Mouse (Mus musculus) cerebellum, postnatal 10 days (tissue): ENCODE results near the gene Gm9918.

Experiments used
- DNase-seq, 2 experiments: peaks; one replicate each; pipeline ENCODE4 v3.0.0; 2021; ENCODE audit warnings: mixed read lengths in 2 of 2

Gm9918 gene

DNA sequence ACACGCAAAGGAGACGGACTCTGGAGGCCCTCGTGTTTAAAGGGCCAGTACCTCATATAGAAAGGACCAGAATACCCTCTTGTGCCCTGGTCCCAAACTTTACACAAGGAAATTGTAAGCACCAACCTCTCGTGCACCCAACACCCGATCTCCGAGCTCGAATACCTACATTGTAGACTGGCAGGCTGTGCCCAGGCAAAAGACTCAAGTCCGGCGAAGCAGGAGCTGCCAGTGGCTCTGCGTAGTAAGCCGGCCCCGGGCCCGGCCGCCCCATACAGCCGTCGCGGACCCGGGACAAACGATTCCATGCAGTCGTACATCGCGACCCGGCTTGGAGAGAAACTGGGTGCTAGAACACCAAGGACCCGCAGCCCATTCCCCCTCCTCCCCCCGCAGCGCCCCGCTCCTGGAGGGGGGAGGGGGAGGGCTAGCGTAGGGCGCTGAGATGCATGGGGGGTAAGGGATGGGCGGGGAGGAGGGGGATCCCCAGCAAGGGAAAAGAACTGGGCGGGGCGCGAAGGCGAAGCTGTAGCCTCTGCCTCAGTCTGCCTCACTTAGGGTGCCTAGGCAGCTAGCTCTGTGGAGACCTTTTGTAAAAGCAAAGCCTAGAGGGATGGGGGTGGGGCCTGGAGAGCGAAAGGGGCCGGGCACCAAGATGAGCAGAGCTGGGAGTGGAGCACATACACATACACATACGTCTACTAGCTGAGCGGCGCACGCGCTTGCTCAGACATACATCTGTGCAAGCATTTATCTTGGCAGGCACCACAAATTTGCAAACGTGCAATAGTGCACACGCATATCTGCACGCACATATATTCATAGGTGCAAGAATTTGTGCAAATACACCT lies 24.2 kb upstream of the Gm9918 start:
- DNase-seq = peak; percentile 75 to 77

DNA sequence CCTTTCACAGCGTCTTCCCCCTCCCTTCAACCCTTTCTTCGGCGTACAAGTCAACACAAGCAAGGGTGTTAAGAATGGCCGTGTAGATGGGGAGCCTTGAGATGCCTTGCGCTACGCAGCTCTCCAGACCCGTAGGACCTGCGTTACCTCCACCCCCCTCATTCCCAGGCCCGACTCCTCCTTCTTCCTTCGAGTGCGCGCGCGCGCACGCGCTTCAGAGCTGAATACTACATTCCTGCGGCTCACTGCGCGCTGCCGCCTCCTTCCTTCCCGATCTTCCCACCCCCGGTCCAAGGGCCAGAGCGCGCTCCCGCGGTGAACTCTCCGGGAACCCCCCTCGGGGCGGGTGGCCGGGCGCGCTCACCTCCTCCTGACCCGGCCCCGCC lies 23.5 kb upstream of the Gm9918 start:
- DNase-seq = peak; percentile 91 to 93

DNA sequence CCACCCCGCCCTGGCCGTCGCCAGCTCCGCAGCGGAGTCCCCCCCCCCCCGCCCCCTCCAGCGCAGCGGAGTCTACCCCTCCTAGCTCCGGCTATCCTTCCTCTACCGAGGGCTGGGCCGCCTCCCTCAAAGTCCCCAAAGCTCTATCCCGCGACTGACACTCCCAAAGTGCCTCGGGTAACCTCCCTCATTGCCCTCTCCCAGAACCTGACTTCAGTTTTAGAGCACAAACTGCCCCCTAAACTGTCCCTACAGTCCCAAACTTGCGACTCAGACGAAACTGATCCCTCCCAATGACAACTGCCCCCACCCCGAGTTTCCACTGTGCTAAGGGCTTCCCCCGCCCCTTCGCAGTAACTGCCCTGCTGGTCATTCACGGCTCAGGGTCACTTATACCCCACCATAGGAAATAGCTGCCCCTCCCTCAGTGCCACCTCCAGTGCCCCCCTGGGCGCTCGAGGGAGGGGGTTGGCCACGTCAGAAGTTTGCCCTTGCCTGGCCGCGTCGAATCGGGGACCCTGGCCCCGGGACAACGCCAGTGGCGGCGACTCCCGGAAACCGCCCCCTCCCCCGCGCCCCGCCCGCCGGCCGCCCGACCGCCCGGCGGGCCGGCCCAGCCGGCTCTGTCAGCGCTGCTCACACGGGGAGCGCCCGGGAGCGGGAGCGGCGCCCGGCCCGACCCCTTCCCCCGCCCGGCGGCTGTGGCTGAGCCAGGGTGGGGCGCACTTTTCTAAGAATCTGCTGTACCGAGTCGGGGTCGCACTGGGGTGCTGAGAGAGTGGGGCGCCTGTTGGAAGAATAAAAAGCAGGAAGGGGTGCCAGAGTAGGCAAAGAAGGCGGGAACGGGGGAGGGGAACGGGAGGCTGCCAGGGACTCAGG lies 22.9 kb upstream of the Gm9918 start:
- peak; percentile 55 to 66 for DNase-seq

DNA sequence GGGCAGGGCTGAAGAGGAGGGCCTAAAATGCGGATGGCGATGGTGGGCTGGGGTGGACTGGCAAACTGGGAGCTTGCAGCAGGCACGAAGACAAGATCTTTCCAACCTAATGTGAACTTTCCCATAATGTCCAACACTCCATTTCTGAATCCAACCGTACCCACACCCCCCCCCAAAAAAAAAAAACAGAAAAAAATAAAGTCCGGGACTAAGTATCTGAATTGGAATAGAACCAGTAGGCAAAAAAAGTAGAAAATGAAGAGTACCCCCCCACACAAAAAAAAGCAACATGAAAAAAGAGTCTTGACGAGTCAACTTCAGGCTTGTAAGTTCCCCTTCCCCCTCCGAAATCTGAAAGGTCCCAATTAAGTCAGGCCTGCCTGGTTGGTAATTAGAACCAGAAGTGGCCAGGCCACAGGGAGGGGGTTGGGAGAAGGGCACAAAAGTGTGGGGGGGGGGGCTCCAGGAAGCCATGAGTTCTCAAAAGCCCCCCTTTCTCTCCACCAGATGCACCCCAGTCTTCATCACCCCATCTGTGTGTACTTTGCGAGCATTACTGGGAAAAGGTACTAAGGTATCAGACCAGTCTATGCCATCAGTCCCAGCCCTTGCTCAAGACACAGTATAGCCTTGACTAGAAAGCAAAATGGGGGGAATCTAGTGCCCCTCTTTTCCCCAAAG lies 22.1 kb upstream of the Gm9918 start:
- no peak for DNase-seq

DNA sequence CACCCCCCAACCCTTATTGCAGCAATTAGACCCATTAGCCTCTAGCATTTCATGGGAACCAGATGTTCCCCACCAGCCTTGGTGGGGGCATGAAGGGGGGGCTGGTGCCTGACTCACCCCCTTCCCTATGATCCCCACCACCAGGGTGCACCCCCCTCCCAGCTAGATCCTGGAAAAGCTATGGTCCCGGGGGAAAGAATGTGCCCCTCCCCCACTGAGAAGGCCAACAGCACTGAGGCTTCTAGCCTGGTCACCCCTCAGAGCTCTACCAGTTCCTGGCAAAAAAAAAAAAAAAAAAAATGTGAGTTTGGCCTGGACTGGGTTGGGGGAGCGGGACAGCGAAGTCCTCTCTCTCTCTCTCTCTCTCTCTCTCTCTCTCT lies 21.6 kb upstream of the Gm9918 start:
- peak in 1 of 2 experiments; percentile 32 for DNase-seq

DNA sequence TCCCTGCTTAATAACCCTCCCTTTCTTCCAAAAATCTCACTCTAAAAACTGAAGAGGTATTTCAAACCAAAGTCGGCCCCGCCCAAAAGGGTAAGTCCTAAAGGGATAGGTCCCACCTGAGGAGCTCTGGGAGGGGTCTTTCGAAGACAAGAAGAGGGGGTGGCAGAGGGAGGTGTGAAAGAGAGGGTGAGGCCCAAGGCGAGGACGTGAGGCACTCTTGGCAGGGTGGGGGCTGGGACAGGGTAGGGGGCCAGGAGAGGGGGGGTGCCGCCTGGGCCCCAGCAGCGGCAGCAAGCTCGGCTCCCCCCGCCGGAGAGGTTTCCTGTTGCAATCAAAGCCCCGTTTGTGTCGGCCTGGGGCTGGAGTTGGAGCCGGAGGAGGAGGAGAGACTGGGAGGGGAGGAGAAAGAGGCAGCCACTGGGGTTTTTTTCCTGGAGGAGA lies 21.1 kb upstream of the Gm9918 start:
- no peak for DNase-seq

DNA sequence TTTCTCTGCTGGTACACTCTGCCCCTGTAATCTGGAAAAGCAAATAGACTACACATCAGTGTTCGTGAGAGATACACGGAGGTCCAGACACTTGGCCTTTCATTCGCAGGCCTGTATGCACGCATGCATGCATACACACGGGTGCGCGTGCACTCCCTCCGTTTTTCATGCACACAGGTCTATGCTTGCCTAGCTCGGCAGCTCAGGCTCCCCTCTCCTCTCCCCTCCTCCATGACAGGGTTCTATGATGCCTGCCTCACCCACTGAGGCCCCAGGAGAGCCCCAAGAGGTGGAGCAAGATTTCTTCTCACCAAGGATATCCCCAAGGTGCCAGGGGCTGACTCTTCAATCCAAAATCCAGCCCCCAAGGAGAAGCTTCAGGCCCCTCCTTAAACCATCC lies 20.4 kb upstream of the Gm9918 start:
- DNase-seq = no peak

DNA sequence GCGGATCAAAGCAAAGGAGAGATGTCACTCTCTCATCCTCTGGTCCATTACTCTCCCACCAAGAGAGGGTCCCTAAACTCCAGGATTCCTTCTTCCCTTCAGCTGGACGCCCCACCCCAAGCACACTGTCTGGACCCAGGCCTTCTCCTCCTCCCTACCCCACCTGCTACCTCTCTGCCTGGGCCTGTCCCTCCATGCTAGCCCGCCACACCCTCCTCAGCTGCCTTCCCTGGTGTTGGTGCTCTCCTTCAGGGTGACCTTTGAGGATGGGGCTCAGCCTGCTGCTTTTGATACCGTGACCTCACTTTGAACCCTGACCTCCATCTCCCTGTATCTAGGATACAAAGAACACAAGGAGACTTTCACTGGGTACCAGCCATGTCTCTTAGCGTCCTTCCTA lies 19.8 kb upstream of the Gm9918 start:
- no peak for DNase-seq

DNA sequence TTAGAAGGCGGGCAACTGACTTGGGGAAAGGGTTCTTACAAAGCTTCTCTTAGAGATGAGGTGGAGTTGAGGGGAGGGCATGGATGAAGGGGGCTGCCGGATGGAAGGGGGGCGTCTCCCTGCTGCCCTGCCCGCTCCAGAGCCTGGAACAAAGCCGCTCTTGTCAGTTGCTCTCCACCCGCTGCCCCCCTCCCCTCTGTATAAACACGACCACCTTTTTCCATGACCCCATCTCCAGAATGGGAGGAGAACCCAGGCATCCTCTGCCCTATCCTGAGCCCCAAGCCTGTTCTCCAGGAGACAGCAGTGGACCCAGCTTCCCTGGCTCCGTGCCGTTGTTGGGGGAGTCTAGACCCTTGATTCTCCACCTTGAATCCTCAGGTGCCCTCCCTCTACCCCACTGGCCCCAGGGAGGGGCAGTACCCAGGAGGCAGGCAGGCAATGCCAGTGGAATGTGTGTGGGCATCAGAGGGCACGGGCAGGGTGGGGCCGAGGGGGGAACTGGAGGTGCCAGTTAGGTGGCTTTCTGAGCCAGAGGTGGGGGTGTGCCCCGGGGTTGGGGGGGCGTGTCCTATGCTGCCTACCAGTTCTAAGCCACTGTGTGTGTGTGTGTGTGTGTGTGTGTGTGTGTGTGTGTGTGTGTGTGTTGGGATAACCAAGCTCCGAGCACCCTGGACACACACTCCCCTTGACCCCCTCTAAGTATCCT lies 14.7 kb upstream of the Gm9918 start:
- peak in 1 of 2 experiments; percentile 2 for DNase-seq

DNA sequence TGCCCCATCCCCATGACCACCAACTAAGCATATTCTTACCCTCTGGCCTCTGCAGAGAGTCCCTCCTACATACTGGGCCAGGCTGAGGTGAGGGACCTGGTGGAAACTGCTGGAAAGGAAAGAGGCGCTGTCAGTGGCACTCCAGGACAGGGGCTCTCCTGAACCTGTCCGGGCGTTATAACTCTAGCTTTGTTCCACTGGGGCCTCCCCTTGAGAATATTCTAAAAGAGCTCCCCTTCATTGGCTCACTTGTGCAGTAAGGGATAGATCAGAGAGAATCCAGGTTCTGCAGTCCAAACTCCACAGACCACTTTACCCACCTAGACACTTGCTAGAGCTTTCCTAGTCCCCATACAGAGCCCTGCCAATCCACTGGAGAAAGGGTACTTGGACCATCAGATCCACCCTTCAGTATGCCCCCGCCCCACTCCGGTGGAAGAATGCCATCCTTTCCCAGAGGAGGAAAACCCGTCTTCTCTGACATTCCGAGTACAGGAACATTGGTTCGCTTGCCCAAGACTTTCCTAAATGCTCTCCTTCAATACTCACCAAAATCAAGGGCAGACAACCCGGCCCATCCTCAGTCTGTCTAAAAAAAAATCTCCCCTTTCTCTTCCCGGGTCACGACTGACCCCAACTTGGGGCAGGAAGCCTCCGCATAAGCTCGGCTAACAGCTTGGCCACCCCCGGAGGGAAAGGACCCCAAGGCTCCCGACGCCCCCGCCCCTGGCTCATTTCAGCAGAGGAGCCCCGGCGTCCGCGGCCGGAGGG lies 13.7 kb upstream of the Gm9918 start:
- DNase-seq = no peak

DNA sequence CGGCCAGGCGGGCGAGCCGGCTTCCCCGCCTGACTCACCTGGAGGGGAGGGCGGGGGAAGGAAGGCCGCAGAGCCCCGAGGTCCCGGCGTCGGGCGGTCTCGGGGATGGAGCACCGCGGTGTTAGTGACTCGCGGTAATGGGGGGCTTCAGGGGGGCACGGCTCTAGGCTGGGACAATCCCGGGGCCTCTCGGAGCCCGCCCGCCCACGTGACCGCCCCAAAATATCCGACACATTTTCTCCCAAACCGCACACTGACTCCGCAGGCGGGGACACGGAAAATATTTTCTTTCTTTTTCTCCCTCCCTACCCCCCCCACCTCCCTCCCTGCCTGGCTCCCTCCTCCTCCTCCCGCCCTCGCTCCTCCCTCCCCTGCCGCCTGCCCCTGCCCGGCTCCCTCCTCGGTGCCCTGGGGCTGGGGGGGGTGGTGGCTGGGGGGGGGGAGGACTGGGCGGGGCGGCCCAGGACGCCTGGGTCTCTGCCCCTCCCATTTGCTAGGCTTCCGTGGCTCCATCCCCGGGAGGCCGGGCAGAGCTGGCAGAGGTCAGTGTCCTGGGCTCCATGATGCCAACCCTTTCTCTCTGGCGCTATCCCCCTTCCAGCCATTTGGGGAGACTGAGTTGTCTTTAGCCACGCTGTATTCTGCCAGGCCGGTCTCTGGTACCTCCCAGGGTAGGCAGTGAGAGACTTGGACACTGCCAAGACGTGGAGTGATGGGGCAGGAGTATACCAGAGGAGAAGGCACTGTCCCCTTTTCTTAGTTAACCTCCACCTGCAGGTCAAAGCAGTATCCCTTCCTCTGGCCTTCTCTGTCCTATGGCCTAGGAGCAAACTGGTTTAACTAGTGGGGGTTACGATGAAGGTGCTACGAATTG lies 12.9 kb upstream of the Gm9918 start, which contains the start of gene Rarg:
TSS of gene Rarg (minus strand) at position 316 of the 874 bp plus-strand sequence.
- peak; percentile 61 to 63 for DNase-seq

DNA sequence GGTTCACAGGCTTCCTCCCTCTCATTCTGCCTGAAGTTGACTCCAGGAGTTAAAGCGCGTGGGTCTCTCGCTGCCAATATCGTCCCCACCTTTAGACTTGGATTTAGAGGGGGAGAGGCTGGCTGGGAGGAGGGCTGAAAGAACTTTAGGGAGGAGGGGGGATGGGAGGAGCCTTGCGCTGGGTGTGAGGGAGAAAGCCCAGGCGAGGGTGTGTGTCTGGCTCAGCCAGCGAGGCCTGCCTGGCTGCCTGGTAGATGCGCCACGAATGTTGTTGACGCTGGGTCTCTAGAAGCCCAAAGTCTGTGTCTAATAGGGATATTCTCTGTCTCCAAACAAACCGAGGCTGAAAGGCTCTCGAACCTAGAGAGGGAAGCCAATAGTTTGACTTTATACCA lies 12.3 kb upstream of the Gm9918 start:
- DNase-seq = no peak

DNA sequence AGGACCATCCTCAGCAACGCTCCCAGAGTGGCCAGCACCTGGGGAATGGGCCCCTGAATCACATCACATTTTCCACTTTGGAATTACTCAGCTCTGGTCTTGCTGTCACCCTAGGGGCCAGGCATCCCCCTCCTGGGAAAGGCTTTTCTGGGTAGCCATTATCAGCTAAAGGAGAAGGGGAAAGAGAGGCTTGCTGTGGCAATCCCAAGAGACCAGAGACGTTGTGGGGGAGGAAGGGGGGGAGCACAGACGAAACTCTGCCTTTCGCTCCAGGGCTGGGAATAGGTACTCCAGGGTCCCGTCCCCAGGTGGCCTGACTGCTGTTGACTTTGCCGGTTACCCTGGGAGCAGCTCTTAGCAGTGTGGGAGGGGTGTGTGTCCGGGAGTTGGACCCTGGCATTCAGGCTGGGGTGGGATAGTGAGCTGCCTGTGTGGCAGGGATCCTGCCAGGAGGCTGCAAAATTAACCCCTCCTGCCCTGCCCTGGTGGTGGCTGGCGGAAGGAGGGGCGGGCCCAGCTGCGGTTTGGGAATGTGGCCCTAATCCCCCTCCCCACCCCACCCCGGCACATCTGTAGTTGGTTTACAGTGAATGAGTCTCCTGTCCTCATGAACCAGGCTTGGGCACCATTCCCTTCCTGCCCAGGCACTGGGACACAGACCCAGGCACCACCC lies 11.6 kb upstream of the Gm9918 start:
- no peak for DNase-seq

DNA sequence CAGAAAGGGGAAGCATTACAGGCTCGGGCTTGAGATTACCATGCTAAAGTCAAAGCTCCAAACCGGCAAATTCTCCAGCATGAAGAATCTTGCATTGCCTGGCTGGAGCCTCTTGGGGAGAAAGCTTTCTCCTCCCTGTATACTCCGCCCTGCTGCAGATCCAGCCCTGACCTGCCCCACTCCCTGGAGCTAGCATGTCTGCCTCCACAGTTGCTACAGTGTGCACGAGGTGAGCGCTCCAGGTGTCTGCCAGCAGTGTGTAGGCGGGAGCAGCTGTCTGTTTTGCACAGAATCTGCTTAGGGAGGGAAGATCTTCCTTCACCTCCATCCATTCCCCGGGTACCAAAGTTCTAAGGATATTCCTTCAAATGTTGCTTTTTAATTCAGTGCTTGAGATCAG lies 7.8 kb upstream of the Gm9918 start:
- no peak for DNase-seq

DNA sequence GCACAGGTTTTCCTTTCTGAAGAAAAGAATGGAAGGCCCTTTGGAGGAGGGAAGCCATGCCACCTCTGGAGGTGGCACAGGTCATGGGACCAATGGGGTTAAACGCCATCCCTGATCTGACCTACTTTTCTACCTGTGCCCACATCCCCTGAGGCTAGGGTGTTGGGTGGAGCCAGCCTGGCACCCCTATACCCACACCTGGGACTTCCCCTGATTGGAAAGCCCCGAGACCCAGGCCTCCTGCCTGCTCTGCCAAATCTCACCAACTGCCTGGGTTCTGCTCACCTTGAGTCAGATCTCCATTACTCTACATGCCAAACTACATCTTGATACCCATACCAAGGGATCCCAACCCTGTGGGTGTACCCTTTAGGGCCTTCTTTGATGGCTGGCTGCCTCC lies 7.3 kb upstream of the Gm9918 start:
- DNase-seq = no peak

DNA sequence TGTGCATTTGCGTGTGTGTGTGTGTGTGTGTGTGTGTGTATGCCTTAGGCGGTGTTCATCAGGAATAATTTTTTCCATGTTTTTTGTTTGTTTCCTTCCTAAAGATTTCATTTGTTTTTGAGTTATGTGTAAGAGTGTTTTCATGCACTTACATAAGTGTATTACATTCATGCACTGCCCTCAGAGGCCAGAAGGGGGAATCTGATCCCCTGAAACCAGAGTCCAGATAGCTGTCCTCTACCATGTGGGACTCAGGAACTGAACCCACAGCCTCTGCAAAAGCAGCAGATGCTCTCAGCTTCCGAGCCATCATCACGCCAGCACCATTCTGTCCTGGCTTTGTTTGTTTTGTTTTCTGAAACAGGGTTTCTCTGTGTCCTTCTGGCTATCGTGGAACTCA lies 4.8 kb upstream of the Gm9918 start:
- DNase-seq = no peak

DNA sequence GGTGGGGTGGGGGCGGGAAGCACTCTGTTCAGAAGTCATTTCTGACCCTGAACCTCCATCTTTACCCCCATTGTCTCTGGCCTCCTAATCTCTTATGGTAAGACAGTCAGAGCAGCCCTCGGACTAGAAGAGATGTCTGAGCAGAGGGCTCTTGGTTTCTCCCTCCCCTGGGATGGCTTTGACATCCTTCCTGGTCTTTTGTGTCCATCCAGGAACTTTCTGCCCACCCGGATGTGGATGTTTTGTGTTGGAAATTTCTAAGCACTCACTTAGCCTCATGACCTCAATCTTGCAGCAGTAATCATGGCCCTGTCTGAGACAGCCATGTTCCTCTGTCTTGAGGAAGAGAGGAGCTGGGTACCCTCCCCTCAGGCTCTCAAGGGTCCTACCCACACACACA lies 1.1 kb downstream of the Gm9918 start:
- DNase-seq = no peak

DNA sequence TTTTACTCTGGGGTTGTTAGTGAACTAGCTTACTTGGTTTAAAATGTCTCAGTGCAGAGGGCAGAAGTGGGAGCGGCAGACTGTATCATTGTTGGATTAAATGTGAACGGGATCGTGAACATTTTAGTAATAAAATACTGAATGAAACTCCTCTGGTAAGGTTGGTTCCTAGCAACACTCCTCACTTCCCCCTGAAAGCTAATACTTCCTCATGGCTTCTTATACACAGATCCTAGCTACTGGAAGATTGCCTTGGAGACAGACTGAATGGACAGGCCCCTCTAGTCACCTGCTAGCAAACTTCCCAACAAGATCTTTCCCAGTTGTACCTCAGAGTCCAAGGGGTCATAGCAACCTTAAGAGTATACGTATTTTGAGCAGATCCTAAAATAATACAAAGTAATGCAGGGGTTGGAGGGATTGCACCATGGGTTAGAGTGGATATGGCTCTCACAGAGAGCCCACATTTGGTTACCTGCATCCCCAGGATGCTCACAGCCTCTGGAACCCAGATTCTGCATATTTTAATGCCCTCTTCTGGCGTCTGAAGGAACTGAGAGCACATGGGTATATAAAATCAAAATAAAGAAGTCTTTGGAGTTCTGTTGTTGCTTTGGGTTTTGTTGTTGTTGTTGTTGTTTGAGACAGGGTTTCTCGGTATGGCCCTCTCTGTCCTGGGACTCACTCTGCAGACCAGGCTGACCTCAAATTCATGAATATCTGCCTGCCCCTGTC lies 3.8 kb downstream of the Gm9918 start:
- no peak for DNase-seq

DNA sequence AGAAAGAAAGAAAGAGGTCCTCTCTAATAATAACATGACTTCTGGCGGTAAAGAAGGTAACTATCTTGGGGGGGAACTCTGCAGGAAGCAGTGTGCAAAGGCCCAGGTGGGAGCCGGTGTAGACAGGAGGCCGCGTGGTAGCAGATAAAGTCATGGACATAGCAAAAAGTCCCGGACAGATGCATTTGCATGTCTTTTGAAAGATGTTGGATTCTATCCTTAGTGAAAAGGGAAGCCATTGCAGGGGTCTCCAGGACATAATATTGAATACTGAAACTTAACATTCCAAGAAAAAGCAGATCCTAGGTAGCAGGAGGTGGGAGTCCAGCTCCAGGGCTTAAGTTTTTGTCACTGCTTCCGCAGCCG lies 8.3 kb downstream of the Gm9918 start:
- DNase-seq = no peak
